Mouse (Mus musculus) spleen, embryonic (tissue): ENCODE measurements around the gene 4933427D14Rik.

ENCODE experiments used
- CTCF ChIA-PET: fragments of 350-600 bp; sonication (Branson Sonifier 250); formaldehyde crosslinking; loops from one replicate; lab custom pipeline; 2022; lab: Charles Lee

Gene 4933427D14Rik

GRCm38 (mm10) chr11:72207204-72207833, at the start of gene 4933427D14Rik, which contains the start of gene Txndc17:
Gene 4933427D14Rik, minus strand, starts transcription at chr11:72207459.
Gene Txndc17, plus strand, starts transcription at chr11:72207547.
- CTCF ChIA-PET = no interaction called here

- CTCF ChIA-PET = no interaction called here
Observed at GRCm38 (mm10) chr11:72256441-72256840, 49.2 kb upstream of the 4933427D14Rik start.

- CTCF ChIA-PET = no interaction called here
Observed at GRCm38 (mm10) chr11:72255629-72256028, 48.4 kb upstream of the 4933427D14Rik start.

GRCm38 (mm10) chr11:72245196-72245753, 38.0 kb upstream of the 4933427D14Rik start:
- CTCF ChIA-PET = no interaction called here

GRCm38 (mm10) chr11:72240062-72240860, 33.0 kb upstream of the 4933427D14Rik start:
- CTCF ChIA-PET = interaction anchor here (0.5 kb wide), 1 partner anchor 1271 kb away, joined by 4 read pairs; no protein-coding TSS in a partner anchor

GRCm38 (mm10) chr11:72234013-72234412, 26.8 kb upstream of the 4933427D14Rik start:
- CTCF ChIA-PET = no interaction called here

- CTCF ChIA-PET = no interaction called here
Observed at GRCm38 (mm10) chr11:72232991-72233390, 25.7 kb upstream of the 4933427D14Rik start.

- CTCF ChIA-PET = no interaction called here
Observed at GRCm38 (mm10) chr11:72232068-72232467, 24.8 kb upstream of the 4933427D14Rik start.

GRCm38 (mm10) chr11:72228513-72228912, 21.3 kb upstream of the 4933427D14Rik start:
- CTCF ChIA-PET = no interaction called here

GRCm38 (mm10) chr11:72226901-72227300, 19.6 kb upstream of the 4933427D14Rik start:
- CTCF ChIA-PET = no interaction called here

GRCm38 (mm10) chr11:72226020-72226791, 18.9 kb upstream of the 4933427D14Rik start:
- CTCF ChIA-PET = no interaction called here

GRCm38 (mm10) chr11:72224865-72225264, 17.6 kb upstream of the 4933427D14Rik start:
- CTCF ChIA-PET = interaction anchor here (0.9 kb wide), 1 partner anchor 100 kb away, joined by 3 read pairs; no protein-coding TSS in a partner anchor

- CTCF ChIA-PET = no interaction called here
Observed at GRCm38 (mm10) chr11:72223414-72223813, 16.2 kb upstream of the 4933427D14Rik start.

- CTCF ChIA-PET = interaction anchor here (0.5 kb wide), 1 partner anchor 1425 kb away, joined by 3 read pairs; no protein-coding TSS in a partner anchor
Observed at GRCm38 (mm10) chr11:72221278-72221677, 14.0 kb upstream of the 4933427D14Rik start.

GRCm38 (mm10) chr11:72217116-72217515, 9.9 kb upstream of the 4933427D14Rik start:
- CTCF ChIA-PET = no interaction called here

GRCm38 (mm10) chr11:72215410-72215797, 8.1 kb upstream of the 4933427D14Rik start, which contains the start of gene Med31:
Gene Med31, minus strand, starts transcription at chr11:72215592.
- CTCF ChIA-PET = no interaction called here

- CTCF ChIA-PET = no interaction called here
Observed at GRCm38 (mm10) chr11:72214591-72215409, 7.5 kb upstream of the 4933427D14Rik start.

GRCm38 (mm10) chr11:72207834-72208377, 647 bp upstream of the 4933427D14Rik start:
- CTCF ChIA-PET = no interaction called here

GRCm38 (mm10) chr11:72206341-72207203, 687 bp downstream of the 4933427D14Rik start, which contains the start of gene Gm43951:
Gene Gm43951, minus strand, starts transcription at chr11:72206840.
- CTCF ChIA-PET = no interaction called here
